In genomic region chr9:113830219-113830618, GRCm38 (mm10) we compare ENCODE assay signal across 25 mouse cellular contexts.
"Had no signal": no experiment of that assay in that cellular context is flagged by ENCODE, and none has a peak within 500 bp of the region (broad histone marks: within the 10 kb centered on the region; RNA-seq: fewer than 3 reads in every experiment).

No protein-coding gene starts in this region.

- H3K9ac ChIP-seq: heart, embryonic 12.5 days; hindbrain, embryonic 12.5 days; hindbrain, embryonic 14.5 days; intestine, embryonic 15.5 days; kidney, embryonic 15.5 days; limb, embryonic 13.5 days; limb, embryonic 15.5 days had no signal

- H3K27me3 ChIP-seq: heart, embryonic 12.5 days; hindbrain, embryonic 12.5 days; intestine, embryonic 15.5 days; kidney, embryonic 15.5 days; limb, embryonic 13.5 days; limb, embryonic 15.5 days had no signal

- H3K27ac ChIP-seq: heart, embryonic 10.5 days; hindbrain, embryonic 10.5 days; hindbrain, embryonic 12.5 days; hindbrain, embryonic 14.5 days; intestine, embryonic 15.5 days; kidney, embryonic 15.5 days; kidney, postnatal 0 days; limb, embryonic 13.5 days; limb, embryonic 15.5 days had no signal

- H3K36me3 ChIP-seq: heart, embryonic 10.5 days; hindbrain, embryonic 12.5 days; intestine, embryonic 15.5 days; kidney, embryonic 15.5 days; limb, embryonic 13.5 days; limb, embryonic 15.5 days had no signal

- H3K4me1 ChIP-seq: heart, embryonic 10.5 days; intestine, embryonic 15.5 days; limb, embryonic 13.5 days; limb, embryonic 15.5 days had no signal

- H3K4me2 ChIP-seq: heart, embryonic 12.5 days; hindbrain, embryonic 12.5 days; hindbrain, embryonic 14.5 days; intestine, embryonic 15.5 days; kidney, embryonic 15.5 days; limb, embryonic 13.5 days; limb, embryonic 15.5 days had no signal

- ATAC-seq: hindbrain, embryonic 16.5 days; inflammation-experienced regulatory T-cells, adult 6 months; intestine, embryonic 15.5 days; intestine, postnatal 0 days had no signal

- H3K4me3 ChIP-seq: heart, embryonic 10.5 days; heart, embryonic 12.5 days; hindbrain, embryonic 10.5 days; hindbrain, embryonic 12.5 days; intestine, embryonic 15.5 days; kidney, embryonic 15.5 days; limb, embryonic 13.5 days; limb, embryonic 15.5 days had no signal

- H3K9me3 ChIP-seq: heart, embryonic 10.5 days; heart, embryonic 12.5 days; hindbrain, embryonic 10.5 days; hindbrain, embryonic 12.5 days; intestine, embryonic 15.5 days; kidney, embryonic 15.5 days; limb, embryonic 13.5 days; limb, embryonic 15.5 days had no signal

- DNase-seq: gastrocnemius, postnatal 14 days; gastrocnemius, postnatal 36 days; heart, adult 18-20 months; heart, postnatal 10 days; heart, postnatal 4 days; kidney, adult 18-20 months; kidney, adult 8-10 months; kidney, postnatal 14 days; kidney, postnatal 36 days; layer of hippocampus, adult 9-11 months; layer of hippocampus, postnatal 36 days; left cerebral cortex, postnatal 4 days had no signal
